Mouse (Mus musculus): ENCODE results near the gene Tnrc18.

Gene Tnrc18

DNA sequence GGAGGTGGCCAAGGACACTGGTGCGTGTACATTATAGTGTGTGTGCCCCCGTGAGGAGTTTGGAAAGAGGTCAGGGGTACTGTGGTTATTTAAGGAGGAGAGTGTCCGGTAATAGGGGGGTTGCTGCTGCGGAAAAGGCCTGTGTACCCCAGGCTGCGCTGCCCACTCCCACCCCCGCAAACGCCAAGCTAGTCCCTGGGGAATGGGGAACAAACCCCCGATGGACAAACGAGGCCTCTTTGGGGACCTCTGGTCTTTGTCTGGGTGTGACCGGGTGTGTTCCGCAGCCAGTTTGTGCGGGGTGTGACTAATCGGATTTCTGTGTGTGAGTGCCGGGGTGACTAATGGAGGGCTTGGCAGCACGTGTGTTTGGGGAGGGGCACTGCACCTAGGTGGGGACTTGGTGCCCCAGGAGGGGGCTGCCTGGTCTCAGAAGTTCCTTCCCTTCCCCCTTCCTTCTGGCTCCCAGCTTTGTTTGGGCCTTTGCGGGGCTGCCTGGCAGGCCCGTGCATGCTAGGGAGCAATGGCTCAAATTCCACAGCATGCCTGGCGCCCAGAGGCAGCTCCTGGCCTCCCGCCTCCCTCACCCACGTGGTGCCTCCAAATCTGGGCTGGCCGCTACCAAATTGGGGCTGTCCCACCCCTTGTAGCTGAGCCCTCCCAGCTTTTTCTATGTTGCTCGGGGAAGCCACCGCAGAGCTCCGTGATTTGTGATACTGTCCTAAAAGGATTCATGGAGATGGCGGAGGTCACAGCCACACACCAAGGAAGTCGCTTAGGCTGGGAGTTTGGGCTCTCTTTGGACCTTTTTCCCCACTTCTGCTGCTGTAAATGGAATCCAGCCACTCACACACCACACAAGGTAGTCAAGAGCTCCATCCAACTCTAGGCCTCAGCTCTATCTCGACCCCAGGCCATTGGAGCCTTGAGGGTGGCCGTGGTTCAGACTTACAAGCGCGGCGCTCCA is 5.9 kb upstream of the Tnrc18 start:
- in situ Hi-C loops (cut with MboI, MseI): no loop called here

DNA sequence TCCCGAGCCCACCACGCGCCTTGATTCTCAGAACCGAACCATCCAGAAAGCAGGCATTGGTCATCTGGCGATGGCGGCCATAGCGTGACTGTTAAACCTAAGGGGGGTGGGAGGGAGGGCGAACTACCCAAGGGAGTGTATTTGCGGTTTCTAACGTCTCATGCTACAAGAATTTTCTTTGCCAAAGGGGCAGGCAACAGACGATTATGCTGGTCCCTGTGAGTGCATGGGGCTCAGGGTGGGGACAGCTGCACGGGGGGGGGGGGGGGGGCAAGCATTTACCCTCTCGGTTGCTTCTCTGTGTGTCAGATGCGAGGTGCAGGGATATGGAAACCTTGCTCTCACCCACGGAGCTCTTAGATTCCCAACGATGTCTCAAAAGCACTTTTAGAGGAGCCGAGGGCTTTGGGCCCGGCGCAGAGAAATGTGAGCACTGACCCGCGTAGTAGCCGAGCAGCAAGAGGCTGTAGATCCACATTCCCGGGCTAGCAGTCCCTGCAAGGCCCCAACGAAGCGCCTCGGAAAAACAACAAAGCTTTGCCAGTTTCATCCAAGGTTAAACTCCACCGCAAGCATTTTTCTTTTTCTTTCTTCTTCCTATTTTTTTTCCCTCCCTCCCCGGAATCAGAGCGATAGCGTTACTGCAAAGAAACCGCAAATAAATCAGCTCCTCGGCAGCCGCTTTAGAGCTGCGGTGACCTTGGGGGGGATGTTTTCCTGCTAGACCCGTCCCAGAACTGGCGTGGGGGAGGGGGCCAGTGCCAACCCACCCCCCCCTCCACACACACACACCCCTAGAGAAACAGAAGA is 5.0 kb upstream of the Tnrc18 start:
- in situ Hi-C loops (cut with MboI, MseI): no loop called here

DNA sequence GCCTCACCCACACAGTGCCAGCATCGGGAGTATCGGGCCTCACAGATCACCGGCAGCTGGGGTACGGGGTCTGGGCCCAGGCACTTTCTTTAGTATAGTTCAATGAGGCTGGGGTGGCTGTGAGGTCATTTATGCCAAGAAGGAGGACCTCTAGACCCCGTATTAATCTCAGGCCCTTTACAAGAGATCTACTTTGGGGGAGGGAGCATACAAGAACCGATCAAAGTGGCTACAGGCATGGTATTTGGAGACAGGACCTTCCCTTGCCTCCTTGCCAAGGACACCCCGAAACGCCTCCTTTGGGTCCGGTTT is 4.5 kb upstream of the Tnrc18 start:
- in situ Hi-C loops (cut with MboI, MseI): no loop called here

DNA sequence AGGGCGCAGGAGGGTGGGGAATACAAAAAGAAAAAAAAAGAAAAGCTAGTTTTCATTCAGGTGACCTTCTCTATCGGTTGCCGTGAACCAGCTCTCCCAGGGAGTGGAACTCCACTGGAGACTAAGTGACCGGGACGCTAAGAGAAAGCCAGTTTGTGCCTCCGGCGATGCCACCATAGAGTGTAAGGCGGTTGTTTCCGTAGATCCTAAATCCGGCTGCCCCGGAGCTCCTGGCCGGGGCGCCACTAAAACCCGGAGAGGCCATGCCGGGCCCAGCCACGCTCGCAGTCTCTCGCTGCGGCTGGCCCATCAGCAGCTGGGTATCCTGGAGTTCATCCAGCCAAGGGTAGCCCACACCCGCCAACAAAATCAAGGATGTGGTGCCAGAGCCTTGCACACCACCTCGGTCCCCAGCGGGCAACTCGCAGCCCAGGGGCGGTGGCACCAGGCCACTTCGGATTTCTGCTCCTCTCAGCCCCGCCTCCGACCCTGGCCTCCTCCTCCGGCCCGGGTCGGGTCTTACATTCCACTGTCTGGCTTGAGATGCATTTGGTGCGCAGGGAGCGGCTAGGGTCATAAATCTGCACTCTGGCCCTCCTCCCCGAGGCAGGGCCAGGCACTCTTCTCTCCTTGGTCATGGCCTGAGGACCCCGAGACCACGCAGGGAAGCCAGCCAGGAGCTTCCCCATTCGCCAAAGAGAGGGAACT is 4.0 kb upstream of the Tnrc18 start:
- in situ Hi-C loops (cut with MboI, MseI): no loop called here

DNA sequence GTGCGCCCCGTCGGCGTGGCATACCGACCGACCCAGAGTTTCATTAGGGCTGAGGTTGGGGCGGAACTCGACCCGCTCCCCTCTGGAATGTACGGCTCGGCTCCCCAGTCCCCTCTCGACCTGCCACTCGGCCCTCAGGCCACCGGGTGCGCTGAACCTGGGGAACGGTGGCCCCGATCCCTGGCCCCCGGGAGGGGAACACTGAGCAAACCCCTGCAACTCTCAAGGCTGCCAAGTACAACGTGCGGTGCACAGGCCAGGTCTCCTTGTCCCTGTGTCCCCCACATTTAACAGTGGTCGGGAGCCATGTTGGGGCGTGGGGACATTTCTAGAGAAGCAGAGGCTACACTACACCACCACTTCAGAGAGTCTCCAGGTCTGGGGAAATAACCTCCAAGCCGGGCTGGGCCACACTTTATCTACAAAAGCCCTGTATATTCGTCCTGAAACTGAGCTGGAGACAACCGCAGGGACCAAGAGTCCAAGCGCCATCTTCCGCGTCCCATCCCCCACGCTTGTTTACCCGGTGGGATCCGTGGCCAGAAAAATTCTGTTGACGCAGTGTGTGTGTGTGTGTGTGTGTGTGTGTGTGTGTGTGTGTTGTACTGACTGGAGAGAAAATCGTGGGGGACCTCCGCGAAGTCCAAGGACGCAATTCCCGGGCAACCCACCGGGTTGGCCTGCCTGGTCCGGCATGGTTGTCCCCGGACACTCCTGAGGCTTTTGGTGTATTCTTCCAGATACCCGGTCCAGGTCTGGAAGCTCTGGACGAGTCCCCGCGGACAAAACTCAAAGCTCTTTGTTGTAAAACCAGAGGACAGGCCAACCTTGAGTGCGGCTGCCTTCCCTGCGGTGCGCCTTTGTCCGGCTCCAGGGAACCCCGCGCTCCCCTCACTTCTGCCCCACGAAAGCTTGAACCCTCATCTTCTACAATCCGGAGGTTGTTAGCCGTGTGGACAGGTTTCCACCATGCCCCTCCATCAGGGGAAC is 3.1 kb upstream of the Tnrc18 start:
- in situ Hi-C loops (cut with MboI, MseI): no loop called here

DNA sequence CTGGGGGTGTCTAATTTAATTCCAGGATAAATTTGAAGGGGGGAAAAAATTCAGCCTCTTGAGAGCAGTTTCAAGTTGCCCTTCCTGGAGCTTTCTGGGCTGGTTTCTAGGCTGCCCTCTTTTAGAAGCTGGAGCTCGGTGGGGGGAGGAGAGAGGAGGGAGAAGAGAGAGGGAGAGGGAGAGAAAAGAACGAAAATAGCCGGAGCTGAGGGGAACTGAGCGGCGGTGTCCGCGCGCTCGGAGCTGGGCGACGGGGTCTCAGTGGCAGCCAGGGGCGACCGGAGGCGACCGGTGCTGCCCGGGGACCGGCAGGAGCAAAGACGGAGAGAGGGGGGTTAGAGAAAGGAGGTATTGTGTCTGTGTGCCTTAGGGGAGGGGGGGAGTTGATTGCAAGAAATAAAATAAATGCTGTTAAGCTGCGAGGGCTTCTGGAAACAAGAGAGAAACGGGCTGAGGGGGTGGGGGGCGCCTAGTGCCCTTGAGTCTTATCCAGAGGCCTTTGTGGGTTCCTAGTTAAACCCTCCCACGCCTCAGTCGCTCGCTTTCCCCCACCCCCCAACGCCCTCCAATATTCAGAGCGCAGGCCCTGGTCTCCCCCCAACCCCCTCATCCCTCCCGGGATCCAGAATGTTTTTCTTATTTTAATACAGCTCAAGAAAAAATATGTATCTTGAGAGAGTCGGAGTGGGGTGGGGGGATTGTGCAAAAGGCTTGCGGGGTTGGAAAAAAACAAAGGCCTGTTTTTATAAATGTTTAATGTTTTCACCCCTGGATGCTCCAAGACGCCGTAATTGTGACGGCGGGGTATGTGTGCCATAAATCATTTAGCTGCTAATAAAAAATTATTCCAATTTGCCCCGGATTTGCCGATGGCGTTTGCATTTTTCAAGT is 2.2 kb upstream of the Tnrc18 start:
- in situ Hi-C loops (cut with MboI, MseI): no loop called here

DNA sequence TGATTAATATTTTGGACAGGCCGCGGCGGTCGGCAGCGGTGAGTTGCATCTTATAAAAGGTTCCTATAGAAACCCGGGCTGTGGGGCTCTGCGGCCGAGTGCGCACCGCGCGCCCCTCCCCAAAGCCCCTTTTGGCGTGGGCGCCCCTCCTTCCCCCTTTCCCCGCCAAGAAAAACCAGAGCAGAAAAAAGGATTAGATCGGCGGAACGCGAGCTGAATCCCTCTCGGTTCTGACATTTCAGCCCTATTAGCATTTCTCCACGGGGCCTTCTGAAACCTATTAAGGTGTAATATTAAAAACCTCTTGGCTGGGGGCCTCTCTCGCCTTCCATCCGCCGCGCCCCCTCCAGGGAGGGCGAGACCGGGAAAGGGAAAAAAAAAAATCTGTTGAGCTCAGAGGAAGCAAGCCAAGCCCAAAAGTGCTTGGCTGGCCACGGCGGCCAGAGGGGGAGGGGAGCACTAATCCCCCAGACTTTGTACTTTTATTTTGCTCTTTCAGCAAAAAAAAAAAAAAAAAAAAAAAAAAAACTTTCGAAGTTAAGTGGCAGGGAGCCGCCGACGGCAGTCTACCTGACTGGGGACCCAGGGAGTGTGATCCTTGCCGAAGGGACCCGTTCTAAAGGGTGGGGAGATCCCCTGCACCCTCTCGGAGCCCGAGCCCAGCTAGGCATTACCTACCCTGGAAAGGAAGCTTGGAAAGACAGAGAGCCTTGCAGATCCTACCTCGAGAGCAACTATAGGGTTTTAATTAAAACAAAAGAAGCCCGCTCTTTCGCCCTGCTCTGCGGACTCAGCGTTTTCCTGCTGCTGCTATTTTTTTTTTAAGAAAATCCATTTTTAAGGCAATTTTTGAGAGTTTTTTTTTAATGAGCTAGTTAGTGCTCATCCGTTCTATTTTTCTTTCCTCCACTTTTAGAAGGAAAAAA is 1.2 kb upstream of the Tnrc18 start:
- in situ Hi-C loops (cut with MboI, MseI): no loop called here

DNA sequence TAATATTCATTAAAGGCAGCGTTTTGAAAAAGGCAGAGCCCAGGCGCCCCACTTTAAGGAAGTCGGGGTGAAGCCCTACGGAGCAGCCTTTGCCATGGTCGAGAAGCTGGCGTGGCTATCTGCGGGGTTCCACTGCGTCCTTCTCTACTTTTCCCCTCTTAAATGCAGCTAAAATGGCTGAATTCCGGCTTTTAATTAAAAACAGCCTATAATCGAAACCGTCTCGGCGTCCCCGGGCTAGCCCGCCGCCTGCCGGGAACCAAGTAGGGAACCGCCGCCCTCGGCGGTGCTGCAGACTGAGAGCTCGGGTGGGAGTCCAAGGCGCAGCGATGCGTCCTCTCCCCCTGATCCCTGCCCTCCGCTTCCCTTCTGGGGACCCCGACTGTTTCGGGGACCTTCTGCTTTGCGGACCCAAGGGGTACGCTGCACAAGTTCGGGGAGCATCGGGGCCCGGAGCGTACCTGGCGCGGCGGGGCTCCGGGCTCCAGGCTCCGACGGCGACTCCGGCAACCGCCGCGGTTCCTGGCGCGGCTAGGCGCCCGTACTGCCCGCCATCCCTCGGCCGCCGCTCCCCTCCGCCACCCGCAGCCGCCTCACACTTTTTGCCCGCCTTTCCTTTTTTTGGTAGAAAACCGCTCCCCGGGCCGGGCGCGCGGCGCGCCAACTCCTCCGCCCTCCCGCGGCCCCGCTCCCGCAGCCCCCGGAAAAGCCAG is 495 bp downstream of the Tnrc18 start:
- in situ Hi-C loops (cut with MboI, MseI): no loop called here

DNA sequence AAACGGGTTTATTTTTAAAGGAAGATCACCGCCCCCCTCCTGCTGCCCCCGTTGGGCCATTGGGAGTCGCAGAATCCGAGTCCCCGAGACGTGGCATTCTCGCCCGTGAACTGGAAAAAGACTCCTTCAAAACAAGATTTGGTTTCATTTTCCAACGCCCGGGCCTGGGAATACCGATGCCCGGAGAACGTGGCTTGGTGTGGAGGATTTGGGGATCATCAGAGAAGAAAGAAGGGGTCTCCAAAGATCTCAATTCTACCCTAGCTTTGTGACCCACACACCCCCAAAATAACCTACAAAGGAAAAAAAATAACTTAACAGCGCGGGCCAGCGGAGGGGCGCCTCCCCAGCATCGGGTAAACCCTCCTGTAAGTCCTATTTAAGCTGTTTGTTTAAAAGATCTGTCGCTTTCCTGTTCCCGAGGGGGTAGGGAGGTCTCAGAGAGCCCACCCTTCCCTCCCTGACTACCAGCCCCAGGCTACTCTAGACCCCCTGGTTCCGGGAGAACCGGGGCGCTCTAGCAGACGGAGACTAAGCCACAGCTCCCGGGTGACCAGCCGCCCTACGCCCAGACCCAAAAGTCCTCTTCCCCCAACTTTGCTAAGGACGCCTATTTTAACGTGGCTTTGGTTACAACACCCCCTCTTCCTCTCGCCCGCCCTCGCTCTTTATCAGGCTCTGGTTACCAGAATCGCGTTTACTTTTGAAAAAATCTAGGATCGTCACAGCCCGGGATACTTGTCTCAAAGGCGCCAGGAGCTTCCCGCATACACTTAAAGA is 1.2 kb downstream of the Tnrc18 start:
- in situ Hi-C loops (cut with MboI, MseI): no loop called here

DNA sequence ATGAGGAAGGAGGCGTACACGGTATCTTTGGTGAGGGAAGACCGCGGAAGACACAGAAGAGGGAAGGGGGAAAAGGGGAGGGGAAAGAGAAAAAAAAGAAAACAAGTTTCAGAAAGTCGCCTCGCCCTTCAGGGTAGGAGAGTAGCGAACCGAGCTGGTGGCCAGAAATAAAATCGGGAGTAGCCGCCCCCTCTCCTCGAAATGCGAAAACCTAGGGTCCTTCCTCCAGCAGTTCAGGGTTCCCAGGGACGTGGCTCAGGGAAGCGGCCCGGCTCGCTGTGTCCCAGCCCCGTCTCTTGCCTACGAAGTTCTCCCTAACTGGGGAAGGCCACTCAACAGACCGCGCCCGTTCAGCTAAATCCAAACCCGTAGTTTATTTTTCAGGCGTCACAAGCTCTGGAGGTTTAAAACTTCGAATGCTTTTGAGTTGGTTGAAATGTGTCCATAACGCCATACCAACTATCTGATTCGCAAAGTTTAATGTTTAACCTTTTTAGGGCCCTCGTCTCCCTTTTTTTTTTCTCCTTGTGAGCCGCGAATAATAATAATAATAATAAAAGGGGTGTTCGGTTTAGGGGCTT is 2.0 kb downstream of the Tnrc18 start:
- in situ Hi-C loops (cut with MboI, MseI): no loop called here

DNA sequence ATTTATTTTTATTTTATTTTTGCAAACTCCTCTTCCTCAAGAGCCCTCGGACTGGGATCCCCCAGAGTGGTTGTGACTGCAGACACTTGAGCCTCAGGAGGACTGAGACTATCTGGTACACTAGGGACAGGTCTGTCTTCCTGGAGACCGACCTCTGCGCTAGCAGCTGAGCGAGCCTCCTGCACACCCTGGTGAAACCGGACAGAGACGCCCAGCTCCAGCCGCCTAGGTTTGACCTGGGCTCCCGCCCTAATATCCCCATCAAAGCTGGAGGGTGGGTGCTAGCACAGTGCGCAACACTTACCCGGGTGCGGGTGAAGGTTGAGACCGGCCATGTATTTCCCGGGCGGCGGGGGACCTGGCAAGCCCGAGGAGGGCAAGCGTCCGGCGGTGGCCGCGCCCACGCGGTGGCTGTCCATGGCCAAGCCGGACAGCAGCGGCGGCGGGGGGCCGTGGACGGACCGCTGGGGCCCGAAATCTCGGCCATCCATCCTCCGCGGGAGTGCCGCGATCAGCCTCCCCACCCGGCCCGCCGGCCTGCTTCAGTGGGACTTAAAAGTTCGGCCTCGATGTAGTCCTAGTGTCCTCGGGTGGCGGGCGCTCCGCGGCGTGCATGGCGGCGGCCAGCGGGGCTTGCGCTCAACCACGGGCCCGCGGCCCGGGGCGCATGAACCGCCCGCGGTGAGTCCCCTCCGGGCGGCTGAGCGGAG is 2.6 kb downstream of the Tnrc18 start:
- in situ Hi-C loops (cut with MboI, MseI): no loop called here

DNA sequence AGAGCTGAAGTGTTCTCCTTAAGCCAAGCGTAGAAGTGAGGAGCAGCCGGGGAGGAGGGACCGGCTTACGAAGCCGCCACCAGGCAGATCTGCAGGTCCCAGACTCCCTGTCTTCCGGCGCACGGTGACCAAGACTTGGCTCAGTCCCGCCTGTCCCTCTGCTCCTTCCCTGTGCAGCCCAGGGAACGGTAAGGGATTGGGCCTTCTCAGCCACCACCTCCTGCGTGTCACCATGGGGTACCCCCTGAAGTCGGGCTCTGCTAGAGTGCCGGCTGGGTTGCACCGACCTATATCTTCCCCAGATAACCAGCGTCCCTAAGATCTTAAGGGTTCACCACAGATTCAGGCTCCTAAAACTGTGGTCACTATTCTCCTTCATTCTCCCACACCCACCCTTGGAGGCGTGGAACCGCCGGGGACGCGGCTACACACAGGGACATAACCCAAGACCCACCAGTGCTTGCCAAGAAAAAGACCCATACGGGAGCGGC is 3.3 kb downstream of the Tnrc18 start:
- in situ Hi-C loops (cut with MboI, MseI): no loop called here

DNA sequence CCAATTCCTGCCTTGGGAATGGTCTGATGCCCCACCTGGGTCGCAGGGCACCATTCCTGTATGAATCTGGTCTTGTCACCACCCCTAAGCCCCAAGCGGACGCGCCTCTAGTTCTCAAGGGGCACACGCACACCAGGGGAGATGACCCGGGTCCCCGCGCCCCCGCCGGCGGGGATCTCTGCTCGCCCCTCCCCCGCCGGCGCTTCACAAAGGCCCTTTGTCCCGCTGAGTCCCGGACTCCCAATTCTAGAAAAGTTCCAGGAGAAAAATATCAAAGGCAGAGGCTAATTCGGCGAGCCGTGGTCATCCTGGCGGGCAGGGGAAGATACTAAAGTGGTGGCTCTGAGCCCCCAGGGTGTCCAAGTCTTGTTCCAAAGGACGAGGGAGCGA is 3.7 kb downstream of the Tnrc18 start:
- in situ Hi-C loops (cut with MboI, MseI): no loop called here

DNA sequence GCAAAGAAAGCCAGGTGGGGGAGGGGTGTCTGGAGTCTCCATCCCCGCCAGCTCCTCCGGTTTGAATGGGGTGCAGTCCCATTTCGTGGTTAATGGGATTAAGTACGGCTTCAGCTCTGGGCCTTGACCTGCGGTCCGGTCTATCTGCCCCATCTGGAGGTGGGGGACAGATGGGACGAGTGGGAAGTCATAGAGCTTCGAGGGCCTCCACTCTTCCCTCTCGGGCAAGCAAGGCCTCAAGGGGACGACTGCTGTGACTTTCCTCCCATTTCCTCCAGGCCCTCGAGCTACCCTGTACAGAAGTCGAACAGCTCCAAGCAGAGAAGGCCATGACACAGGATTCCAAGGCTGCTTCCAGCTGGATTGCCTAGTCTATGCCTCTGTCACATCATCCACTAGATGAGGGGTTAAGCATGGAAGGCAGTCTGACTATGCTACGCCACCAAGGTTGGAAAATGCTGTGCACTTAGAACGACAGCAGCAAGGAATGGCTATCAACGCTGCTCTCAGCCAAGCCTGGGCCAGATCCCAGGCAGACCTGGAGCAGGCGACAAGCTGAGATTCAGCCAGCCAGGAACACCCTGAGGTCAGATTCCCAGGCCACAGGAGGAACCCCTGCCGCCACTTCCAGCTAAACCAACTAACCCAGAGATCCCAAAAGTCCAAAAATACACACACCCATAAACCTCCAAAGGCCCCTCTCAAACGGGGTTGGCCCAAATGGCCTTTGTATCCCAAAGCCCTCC is 4.3 kb downstream of the Tnrc18 start:
- in situ Hi-C loops (cut with MboI, MseI): no loop called here

DNA sequence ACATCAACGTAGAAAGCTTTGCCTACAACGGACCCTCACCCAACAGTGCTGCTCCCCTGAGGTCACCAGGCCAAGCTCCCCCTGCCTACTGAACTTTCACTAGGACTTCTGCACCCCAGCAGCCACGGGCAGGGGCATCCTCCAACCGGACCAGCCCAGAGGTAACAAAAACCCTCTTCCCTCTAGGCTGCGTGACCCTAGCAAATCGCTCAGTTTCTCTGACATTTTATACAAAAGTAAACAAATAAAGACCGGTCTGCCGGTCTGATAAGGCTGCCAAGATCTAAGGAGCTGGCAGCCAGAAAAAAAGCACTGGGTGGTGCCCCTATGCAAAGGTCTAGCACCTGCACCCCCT is 4.9 kb downstream of the Tnrc18 start:
- in situ Hi-C loops (cut with MboI, MseI): no loop called here
